Mouse (Mus musculus) liver, embryonic 14.5 days (tissue): ENCODE results near the gene Lrrc15.

Experiments used
- CTCF ChIP-seq: IDR thresholded peaks from 2 replicates; pipeline ENCODE4 v1.5.1; 2016; ENCODE audit warnings: antibody characterized with exemption, low read depth, control low read depth
- EP300 ChIP-seq: IDR thresholded peaks from 2 replicates; pipeline ENCODE4 v1.6.1; 2016; ENCODE audit warnings: antibody characterized with exemption, low read depth

DNA sequence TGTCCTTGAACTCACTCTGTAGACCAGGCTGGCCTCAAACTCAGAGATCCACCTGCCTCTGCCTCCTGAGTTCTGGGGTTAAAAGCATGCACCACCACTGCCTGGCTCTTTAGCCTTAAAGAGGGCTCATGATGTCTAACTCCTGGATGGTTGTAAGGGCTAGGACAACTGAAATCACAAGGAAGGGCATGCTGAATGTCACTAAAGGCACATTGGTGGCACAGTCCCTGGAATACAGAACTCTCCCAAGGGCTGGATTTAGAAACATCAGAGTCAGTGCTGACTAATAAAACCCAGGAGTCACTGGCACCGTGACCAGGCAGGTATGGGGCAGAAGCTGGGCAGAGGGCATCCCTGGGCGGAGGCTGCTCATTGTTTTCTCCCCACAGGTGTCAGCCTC, 20.4 kb upstream of the Lrrc15 start:
- TF ChIP-seq CTCF, result no peak
- no peak for TF ChIP-seq EP300
